Mouse (Mus musculus) gastrocnemius, adult 18-20 months (tissue): Measurements from ENCODE around the gene Eif2b1. TPM values are rescaled to one million over a fixed set of nuclear protein-coding genes. Genes with fewer than 3 reads are reported as not detected.
A peak's percentile ranks its signal among the peaks of the same experiment; 100 is the strongest.
"Not testable (repeated sequence)": the region's sequence is repeated elsewhere in the genome, so short reads cannot be mapped to it uniquely, and the experiment has no call there.

Experiments
- DNase-seq: peaks from one replicate; pipeline ENCODE4 v3.0.0; 2021; ENCODE audit warnings: low spot score
- long read RNA-seq, 2 experiments: library from polyadenylated mRNA; stranded (forward); transcript quantifications; one replicate each; pipeline ENCODE4 v2.0.0; 2021
- total RNA-seq, 2 experiments: library from RNA; stranded (reverse); gene quantifications; 2 replicates each; pipeline ENCODE4 v1.2.3; 2021

Gene Eif2b1
- total RNA-seq = 10 to 100 TPM; 36.0 to 36.2 TPM
- long read RNA-seq, experiment 1, transcript Eif2b1-201 (9 exons, 2,013 nt) = major isoform, 64 of 77 reads
- long read RNA-seq, experiment 1, partial matches to known transcripts = 3 of 77 reads
- long read RNA-seq, experiment 1, other reads (novel, unspliced or antisense) = 10 of 77 reads
- long read RNA-seq, experiment 2, transcript Eif2b1-201 (9 exons, 2,013 nt) = major isoform, 58 of 67 reads
- long read RNA-seq, experiment 2, partial matches to known transcripts = 2 of 67 reads
- long read RNA-seq, experiment 2, other reads (novel, unspliced or antisense) = 7 of 67 reads

DNA sequence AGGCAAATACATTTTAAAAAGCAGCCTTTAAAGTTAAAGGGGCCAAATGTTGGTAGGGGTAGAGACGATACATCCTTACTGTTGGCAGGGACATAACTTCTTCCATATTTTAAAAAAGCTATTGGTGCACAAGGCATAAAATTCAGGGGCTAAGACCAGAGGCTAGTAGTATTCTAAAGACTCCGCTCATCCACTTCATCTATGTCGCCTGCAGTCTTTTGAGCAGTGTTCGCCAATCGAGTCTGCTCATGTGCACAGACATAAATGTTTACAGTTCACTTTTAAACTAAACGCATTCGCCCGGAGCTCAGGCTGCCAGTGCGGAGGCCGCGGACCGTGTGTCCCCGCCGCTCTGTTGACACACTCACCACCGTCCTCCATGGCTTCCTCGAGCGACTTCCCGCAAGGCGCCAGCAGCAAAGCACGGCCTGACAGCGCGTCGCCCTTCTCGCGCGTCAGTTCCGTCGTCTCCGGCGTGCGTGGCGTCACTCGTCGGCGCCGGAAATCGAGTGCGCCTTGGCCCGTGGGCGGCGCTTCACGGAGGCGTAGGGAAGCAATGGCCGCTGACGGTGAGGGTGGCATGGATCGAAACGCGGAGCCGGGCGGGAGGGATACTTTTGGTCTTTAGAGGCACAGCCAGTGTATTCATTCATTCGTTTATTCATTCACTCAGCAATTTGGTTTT is at the start of gene Eif2b1, which contains the start of gene Gtf2h3:
Eif2b1 (minus strand) TSS at position 499 of the 685 bp plus-strand sequence.
Gtf2h3 (plus strand) TSS at position 508 of the 685 bp plus-strand sequence.
- DNase-seq = peak; percentile 93

DNA sequence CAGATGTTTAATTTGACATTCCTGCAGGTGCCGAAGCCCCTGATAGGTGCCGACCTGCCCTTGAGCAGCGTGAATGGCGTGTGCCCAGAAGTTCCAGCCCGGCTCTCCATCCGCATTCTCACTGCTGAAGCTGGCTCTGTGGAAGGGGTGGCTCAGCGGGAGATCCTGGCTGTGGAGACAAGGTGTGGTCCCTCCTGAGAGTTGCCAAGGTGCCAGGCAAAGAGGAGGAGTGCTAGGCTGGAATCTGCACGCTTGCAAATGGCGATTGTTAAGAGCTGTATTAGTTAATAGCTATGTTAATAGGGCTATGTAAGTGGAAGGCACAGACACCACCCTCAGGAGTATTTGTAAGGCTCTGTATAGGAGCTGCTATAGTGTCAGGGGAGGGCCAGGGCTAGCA is 45.4 kb upstream of the Eif2b1 start:
- no peak for DNase-seq

DNA sequence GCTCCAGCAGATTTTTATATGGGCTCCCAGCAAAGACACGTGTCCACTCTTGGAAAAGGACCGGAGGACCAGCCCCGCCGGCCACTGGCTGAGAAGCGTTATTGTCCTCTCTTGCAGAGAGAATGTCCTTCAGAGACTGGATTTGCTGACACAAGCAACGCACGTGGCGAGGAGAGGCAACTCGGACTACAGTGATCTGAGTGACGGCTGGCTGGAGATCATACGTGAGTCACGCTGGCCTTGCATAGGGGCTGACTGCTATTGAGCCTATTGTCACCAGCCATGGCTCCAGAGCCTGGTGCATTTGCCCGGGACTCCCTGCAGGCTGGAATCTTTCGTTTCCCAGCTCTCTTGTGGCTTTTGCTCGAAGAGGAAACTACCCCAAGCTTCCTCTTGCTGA is 44.0 kb upstream of the Eif2b1 start:
- DNase-seq = no peak

DNA sequence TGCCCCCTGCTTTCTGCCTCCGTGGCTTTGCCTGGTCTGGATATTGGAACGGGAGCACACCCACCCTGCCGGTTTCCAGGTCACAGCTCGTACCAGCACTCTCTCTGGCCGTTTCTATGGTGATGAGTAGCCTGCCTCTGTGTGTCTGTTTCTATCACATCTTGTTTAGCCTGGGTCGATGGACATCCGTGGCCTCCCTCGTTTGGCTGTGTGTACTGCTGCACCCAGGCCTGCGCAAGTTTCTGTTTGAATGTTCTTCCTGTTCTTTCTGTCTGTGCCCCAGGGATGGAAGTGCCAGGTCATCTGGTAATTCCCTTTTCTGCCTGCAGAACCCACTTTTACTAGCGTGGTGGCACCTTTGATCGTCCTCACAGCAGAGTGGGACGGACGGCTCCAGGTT is 42.4 kb upstream of the Eif2b1 start:
- DNase-seq = no peak

DNA sequence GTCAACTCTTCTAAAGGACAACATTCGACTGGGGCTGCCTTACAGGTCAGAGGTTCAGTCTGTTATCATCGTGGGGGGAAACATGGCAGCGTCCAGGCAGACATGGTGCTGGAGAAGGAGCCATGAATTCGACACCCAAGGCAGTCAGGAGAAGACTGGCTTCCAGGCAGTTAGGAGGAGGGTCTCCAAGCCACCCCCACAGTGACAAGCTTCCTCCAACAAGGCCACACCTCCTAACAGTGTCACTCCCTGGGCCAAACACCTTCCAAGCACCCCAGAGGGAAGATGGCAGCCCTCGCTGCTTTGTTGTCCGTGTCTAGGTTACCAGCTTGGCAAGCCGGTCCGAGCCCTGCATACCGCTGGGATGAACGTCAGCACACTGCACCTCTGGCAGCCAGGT is 39.8 kb upstream of the Eif2b1 start:
- DNase-seq = no peak

DNA sequence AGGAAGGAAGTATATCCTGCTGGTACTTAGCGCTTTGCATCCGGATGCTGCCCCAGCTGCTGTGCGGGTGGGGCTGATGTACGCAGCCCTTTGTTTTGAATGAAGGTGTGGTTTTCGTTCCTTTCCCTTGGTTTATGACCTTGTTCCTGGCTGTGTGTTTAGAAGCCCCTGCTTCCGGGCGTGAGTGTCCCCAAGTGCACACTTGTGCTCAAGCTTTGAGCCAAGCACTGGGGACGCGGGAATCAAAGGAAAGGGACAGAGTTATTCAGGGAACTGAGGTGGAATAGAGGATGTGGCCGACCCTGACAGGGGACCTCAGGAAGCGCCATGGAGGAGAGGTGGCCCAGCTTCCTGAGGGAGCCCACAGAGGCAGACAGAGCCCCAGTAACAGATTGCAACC is 35.8 kb upstream of the Eif2b1 start:
- DNase-seq = no peak

DNA sequence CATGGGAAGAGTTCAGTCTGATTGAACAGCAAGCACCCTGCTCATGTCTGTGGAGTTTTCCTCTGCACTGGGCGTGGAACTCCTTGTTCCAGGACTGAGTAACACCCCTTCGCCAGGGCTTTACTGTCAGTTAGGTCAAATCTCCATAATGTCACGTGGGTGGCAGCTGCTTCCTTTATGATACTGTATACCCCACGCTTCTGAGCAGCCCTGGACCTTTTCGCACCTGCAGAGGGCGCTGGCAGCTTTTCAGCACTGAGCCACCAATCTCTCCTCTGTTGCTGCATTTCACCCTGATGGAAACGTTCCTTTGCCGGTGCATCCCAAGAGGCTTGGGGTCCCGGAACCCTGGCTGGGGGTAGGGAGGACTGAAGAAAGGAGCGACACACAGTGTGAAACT is 32.0 kb upstream of the Eif2b1 start:
- no peak for DNase-seq

DNA sequence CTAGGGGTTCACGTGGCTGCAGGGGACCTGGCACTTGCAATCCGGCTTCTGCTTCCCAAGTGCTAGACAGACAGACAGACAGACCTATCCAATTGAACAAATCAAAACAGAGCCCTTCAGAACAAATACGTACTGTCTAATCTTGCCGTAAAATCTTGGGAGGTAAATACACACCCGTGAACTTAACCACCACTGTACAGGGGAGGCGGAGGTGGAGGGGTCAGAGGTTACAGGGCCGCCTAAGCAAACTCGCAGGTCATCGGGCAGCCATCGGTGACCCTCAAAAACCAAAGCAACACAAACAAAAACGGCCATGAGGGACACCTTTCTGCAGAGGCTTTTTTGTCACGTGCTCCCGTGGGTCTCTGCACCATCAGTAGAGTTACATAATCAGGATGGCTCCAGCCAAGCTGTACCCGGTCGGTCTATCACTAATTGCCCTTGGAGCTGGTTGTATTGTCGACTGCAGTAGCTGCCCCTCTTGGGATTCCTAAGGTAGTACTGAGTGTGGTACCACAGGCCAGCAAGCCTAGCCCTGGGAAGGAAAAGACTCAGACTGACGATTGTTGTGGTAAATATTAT is 26.2 kb upstream of the Eif2b1 start:
- DNase-seq = no peak

DNA sequence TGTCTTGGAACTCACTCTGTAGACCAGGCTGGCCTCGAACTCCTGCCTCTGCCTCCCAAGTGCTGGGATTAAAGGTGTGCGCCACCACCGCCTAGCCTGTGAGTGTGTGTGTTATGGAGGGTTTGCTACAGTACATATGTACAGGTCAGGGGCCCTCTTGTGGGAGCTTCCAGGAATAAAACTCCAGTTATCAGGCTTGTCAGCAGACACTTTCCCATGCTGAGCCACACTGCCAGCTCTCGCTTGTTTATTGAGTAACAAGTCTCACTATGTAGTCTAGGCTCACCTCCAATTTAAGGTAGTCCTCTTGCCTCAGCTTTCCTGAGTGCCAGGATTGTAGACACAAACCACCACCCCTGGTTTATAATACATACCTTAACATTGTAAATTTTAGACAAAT is 25.4 kb upstream of the Eif2b1 start:
- no peak for DNase-seq

DNA sequence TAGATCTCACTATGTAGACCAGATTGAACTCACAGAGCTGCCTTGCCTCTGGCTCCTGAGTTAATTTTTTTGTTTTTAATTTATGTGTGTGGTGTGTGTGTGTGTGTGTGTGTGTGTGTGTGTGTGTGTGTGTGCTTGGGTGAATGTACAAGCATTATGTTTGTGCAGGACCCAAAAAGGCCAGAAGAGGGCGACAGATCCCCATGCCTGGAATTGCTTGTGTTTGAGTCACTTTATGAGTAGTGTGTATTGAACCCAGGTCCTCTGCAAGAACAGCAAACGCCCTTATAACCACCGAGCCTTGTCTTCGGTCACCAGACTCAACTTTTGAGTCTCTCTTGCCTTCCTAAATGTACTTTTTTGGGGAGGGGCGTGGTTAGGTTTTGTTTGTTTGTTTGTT is 23.4 kb upstream of the Eif2b1 start:
- DNase-seq = no peak

DNA sequence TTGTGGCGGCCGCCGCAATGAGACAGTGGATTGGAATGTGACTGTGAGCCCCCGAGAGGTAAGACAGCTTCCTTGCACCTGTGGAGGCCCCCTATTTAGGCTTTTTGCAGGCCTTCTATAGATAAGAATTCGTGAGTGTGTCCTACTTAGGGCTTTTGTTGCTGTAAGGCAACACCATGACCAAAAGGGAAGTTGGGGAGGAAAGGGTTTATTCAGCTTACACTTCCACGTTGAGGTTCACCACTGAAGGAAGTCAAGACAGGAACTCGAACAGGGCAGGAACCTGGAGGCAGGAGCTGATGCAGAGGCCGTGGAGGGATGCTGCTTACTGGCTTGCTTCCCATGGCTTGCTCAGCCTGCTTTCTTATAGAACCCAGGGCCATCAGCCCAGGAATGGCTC is 20.8 kb upstream of the Eif2b1 start:
- not testable (repeated sequence) for DNase-seq

DNA sequence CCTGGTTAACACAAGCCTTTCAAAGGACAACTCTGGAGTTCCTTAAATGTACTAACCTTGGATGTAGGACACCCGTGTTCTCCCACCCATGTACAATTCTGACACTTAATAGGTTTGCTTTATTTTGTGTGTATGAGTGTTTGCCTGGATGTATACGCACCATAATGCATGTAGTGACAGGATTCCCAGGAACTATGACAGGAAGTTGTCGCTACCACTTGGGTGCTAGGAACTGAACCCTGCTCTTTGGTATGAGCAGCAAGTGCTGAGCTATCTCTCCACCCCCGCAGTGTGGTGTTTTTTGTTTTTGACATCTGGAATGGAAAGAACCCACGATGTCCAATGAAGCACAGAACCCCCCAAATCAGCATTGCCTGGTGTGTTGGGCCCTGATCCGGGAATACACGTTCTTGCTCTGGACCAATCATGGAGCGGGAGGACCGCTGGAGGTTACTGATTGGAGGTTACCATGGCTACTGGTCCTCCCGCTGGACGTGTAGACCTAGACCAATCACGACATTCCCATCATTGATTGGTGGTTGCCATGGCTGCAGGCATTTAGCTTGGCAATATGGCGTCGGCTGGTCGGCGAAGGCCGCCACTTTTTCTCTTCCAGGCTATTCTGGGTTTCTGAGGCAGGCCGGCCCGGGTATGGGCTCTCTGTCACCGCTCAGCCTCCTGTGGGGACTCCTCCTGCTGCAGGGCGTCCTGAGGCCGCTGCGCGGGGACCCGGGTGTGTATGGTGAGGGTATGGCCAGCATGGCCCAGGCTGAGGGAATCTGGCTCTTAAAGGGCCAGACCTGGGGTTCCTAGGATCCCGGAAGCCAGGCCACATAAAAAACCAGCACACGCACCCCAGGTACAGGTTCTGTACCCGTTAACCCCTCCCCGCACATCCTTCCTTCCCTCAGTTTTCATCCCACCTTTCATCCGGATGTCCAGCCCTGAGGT is 19.6 kb upstream of the Eif2b1 start:
- peak; percentile 95 for DNase-seq

DNA sequence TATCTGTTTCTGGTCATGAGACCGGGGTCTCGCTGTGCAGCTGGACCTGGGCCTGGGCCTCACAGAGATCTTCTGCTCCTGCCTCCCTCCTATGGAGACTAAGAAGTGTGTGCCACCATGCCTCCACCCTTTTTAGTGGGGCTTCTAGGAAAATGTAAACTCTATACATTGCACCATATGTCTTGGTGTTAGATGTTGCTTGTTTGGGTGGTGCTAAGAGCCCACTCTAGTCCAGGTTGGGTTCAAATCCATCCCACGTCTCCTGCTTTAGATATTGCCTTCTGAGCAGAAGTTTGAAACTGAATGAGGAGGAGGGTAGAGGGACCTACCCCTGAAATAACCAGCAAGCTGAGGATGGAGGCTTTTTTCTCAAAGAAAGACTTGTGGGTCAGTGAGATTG is 13.8 kb upstream of the Eif2b1 start:
- no peak for DNase-seq

DNA sequence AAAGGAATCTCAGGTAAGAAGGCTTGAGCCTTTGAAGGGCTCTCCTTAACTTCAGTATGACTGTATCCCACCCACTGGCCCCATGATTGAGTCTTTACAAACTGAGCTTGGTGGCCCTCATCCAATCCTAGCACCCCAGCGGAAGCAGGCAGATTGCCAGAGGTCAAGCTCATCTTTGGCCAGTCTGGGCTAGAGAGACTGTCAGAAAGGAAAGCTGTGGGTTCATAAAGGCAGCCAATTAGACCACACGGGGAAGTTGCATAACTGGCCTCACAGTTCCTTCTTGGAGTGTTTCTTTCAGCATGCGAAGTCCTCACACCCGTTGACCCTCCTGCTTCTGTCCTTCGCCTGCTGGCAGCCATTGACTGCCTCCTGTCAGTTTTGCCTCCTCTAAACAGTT is 3.6 kb upstream of the Eif2b1 start:
- DNase-seq = no peak

DNA sequence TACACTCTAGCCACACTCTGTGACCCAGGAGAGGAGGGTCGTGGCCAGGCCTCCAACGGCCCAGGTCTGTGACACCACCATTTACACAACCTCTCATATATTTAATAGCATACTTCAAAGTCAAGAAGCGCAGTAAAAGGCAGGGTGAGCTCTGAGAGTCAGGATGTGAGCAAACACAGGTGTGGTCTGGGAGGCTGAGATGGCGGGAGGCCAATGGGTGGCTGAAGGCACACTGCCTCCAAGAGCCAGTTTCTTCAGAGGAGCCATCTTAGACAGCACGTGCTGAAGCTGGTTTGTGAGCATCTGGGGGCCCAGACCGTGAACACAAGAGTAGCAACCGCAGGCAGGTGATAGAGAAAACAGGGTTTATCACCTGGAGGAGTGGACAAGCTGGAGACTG is 3.5 kb downstream of the Eif2b1 start:
- no peak for DNase-seq

DNA sequence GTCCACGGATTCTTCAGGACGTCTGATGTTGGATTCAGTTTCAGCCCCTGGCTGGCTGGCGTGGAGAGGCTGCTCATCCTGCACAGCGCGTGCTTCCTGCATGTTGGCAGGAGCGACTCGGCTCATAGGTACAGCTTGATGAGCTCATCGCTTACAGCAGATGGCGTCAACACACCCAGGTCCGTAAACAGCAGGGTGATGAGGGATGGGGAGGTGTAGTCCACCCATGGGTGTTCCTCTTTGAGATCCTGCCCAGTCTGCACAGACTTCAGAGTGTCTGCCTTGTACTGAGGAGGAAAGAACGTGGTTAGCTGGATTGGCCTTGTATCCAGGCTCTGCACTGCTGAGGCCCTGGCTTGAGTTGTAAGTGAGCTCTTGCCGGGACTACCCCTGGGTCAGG is 7.9 kb downstream of the Eif2b1 start:
- no peak for DNase-seq

DNA sequence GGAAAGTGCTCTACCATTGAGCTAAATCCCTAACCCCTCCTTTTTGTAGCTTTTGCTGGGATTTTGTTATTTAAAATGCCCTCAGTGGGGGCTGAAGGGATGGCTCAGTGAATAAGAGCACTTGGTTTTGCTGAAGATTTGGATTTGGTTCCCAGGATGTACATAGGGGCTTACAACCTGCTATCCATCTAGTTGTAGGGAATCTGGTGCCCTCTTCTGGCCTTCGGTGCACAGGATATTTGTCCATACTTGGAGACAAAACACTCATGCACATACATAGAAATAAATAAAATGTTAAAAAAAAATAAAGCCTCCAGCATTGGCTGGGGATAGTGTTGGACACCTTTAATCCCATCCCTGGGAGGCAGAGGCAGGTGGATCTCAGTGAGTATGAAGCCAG is 23.8 kb downstream of the Eif2b1 start:
- no peak for DNase-seq

DNA sequence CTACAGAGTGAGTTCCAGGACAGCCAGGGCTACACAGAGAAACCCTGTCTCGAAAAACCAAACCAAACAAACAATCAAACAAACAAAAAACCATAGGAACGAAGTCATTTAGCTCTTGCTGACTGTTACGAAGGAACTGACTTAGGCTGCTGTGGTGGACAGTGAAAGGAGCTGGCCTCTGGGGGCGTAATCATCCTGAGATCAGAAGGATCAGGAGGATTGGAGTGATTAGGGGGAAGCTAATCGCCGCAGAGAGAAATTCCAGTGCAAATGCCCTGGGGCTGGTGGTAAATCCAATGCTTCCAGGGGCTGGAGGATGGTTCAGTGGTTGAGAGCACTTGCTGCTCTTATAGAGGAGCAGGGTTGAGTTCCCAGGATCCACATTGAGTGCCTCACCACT is 25.3 kb downstream of the Eif2b1 start:
- DNase-seq = no peak

DNA sequence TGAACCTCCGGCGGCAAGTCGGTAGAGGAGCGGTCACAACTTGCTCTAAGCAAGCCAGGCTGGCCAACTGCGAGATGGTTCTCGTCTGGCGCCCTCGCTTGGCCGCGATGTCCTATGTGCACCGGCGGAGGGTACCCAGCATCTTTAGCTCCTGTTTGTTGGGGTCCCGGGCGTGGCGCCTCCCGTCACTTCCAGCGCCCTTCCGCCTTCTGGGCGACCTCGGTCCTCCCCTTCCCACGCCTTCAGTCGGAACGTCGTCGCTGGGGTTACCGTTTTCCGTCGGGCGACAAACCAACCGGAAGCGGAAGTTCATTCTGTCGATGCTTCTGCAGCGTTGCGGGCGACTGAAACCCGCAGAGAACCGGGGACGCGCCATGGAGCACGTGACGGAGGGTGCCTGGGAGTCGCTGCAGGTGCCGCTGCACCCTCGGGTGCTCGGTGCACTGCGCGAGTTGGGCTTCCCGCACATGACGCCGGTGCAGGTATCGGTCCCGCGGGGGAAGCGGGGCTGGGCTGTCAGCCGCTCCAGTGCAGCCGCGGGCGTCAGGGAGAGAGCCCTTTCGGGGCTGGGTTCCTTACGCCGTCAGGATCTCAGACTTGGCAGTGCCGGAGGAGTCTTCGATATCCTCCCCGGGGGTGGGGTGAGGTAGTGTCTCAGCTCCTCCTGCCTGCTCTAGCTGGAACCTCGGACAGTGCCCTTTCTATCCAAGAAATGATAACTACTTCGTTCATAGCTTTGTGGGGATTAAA is 26.2 kb downstream of the Eif2b1 start, which contains the start of gene Ddx55:
Ddx55 (plus strand) TSS at position 307 of the 750 bp plus-strand sequence.
- DNase-seq = peak; percentile 93

DNA sequence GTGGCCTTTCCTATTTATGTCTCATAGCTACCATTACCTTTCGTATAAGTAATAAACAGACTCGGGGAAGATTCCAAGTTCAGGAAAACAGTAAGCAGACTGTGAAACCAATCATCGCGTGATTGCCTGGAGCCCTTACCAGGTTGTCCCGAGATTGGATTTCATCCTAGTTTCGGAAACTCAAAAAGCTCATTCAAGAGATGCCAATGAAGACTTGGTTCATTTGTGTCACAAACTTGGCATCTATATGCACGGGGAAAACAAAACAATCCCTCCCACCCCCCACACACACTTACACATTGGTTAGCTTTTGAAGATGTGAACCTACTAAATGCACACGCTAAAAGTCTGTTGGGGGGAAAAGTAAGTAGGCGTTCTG is 26.8 kb downstream of the Eif2b1 start:
- no peak for DNase-seq
